Mouse (Mus musculus) megakaryocyte, embryonic 14.5 days (primary cell): ENCODE results near the gene Lgr6. TPM values are rescaled to one million over a fixed set of nuclear protein-coding genes. Genes with fewer than 3 reads are reported as not detected.

Experiments used
- H3K27me3 ChIP-seq: replicated peaks from 2 replicates; pipeline ENCODE3; 2012; ENCODE audit warnings: inconsistent platforms
- H3K36me3 ChIP-seq: replicated peaks from 2 replicates; pipeline ENCODE3; 2012; ENCODE audit warnings: low read length, inconsistent platforms, mixed read lengths
- H3K4me1 ChIP-seq: 2 replicates; pipeline ENCODE4 v1.6.1; 2012; ENCODE audit warnings: inconsistent platforms
- H3K4me3 ChIP-seq: replicated peaks from 2 replicates; pipeline ENCODE3; 2012; ENCODE audit warnings: moderate library complexity, mild to moderate bottlenecking, inconsistent platforms
- H3K9me3 ChIP-seq: 2 replicates; pipeline ENCODE4 v1.6.1; 2012; ENCODE audit warnings: inconsistent platforms
- FLI1 ChIP-seq: IDR thresholded peaks from 2 replicates; pipeline ENCODE4 v1.6.1; 2012; ENCODE audit warnings: low read length, inconsistent platforms, mixed read lengths
- GATA1 ChIP-seq: IDR thresholded peaks from 3 replicates; pipeline ENCODE4 v1.6.1; 2012; ENCODE audit warnings: mixed read lengths, low read length, inconsistent platforms, borderline replicate concordance
- polyA plus RNA-seq: library from polyadenylated mRNA; stranded (reverse); fragments of >175 nt; gene quantifications from 2 replicates; pipeline ENCODE4 v1.2.3, GENCODE M21; 2012; ENCODE audit warnings: low replicate concordance; ENCODE audit not compliant: insufficient read depth

Lgr6 gene
- polyA plus RNA-seq, 1 experiment = not detected

DNA sequence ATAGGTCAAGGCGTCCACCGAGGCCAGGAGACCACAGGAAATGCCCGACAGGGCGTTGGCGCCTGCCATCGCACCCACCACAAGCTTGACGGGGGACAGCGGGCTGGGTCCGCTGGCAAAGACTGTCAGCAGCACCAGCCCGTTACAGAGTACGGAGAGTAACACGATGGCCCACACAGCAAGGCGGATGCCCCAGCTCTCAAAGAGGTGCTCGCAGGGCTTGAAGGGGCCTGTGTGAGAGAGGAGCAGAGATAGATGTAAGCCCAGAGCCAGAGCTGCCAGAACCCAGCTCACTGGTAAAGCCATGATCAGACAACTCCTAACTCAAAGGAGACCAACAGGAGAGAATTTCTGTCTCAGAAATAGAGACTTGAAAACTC, 117.1 kb downstream of the Lgr6 start:
- H3K27me3 ChIP-seq = peaks cover 81% of the 10 kb centered on the region
- H3K4me3 ChIP-seq = peak overlapping the region; percentile 89

DNA sequence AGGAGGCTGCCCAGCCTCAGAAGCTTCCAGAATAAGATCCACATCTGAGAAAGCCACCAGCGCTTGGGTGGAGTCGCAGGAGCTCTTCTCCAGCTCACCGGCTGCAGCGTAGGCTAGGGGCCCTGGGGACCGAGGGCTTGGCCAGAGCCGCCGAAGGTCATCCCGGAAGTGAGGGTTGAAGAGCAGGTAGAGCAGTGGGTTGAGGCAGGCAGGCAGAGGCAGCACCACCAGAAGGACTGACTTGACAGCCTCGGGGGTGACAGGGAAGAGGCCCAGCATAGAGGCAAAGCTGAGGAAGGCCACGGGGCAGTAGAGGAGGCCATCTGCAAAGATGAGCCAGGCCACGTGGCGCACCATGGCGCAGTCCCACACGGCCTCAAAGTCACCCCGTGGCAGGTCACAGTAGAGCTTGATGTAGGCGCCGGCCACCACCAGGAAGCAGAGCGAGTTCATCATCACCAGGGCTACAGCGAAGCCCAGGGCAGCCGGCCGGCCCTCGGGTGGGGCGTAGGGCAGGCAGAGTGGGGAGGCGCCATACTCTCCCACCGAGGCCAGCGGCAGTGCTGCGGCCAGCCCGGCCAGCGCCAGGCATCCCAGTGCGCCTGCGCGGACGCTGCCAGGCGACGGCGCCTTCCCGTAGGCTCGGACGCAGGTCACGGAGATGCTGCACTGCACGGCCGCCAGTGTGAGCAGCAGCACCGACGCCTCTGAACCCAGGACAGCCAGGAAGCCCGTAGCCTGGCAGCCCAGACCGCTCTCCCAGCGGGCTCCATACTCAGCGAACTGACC, 117.7 kb downstream of the Lgr6 start:
- Histone ChIP-seq H3K9me3 (peaks cover 4% of the 10 kb centered on the region; the same call in 1 of the 2 replicates), H3K4me1 (peaks cover 17% of the 10 kb centered on the region), H3K36me3 (no peaks in the 10 kb centered on the region), H3K4me3 (peak overlapping the region; percentile 89), H3K27me3 (peaks cover 80% of the 10 kb centered on the region)
- TF ChIP-seq GATA1 (no peak), FLI1 (no peak)

More for the DNA sequence above, 117.1 kb downstream of the Lgr6 start:
- Histone ChIP-seq H3K4me1 (peaks cover 17% of the 10 kb centered on the region), H3K36me3 (no peaks in the 10 kb centered on the region), H3K9me3 (peaks cover 4% of the 10 kb centered on the region; the same call in 1 of the 2 replicates)
- no peak for TF ChIP-seq FLI1

DNA sequence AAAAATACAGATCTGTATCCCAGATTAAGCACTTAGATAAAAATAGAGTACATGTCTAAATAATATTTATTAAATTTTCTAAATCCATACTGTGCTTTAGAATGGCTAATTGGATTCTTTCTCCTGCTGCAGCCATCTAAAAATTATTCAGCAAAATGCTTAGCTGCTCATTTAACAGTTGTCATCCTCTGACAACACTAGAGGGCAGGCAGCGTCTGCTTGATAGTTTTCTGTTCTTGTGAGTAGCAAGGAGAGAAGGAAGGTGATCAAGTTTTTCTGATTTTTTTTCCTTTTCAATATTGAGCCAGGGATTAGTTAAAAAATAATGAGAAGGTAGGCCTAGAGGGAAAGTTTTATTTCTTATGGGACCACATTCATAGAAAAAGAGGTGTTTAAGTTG, 132.2 kb downstream of the Lgr6 start:
- Histone ChIP-seq H3K9me3 (no peaks in the 10 kb centered on the region), H3K4me1 (no peaks in the 10 kb centered on the region), H3K27me3 (peaks cover 8% of the 10 kb centered on the region), H3K36me3 (peaks cover 59% of the 10 kb centered on the region), H3K4me3 (no peak overlapping the region)
- no peak for TF ChIP-seq FLI1
- TF ChIP-seq GATA1 = no peak

DNA sequence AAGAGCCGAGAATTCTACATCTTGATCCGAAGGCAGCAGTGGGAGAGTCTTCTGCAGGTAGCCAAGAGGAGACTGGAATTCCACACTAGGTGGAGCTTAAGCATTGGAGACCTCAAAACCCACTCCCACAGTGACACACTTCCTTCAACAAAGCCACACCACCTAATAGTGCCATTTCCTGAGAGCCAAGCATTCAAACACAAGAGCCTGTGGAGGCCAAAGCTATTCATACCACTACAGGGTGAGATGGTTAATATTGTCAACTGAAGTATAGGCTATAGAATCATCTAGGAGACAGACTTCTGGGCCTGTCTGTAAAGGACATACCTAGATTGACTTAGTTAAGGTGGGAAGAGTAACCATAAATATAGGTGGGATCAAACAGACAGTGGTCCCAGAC, 139.6 kb downstream of the Lgr6 start:
- H3K4me1 ChIP-seq = peaks cover 24% of the 10 kb centered on the region
- peaks cover 37% of the 10 kb centered on the region for H3K36me3 ChIP-seq
- H3K27me3 ChIP-seq = no peaks in the 10 kb centered on the region
- no peak overlapping the region for H3K4me3 ChIP-seq
- TF ChIP-seq FLI1 (no peak), GATA1 (no peak)
- H3K9me3 ChIP-seq = no peaks in the 10 kb centered on the region

DNA sequence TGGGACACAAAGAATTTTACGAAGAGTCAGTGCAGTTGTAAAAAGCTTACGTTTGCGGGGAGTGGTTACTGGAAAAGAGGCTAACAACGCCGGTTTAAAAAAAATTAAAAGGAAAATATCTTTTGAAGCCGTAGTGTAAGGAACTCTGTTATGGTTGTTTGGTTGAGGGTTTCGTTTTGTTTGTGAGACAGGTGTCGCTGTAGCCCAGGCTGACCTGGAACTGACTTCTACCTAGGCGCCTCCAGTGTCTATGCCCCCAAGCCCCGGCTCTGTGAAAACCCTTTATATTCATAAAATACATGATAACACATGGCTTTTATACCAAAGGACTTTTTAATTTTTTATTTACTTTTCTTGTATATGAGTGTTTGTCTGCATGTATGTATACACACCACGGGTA, 142.3 kb downstream of the Lgr6 start:
- no peak for TF ChIP-seq GATA1
- no peak for TF ChIP-seq FLI1
- H3K27me3 ChIP-seq = no peaks in the 10 kb centered on the region
- peak overlapping the region; percentile 95 for H3K4me3 ChIP-seq
- no peaks in the 10 kb centered on the region for H3K9me3 ChIP-seq
- peaks cover 16% of the 10 kb centered on the region for H3K36me3 ChIP-seq
- peaks cover 27% of the 10 kb centered on the region for H3K4me1 ChIP-seq

DNA sequence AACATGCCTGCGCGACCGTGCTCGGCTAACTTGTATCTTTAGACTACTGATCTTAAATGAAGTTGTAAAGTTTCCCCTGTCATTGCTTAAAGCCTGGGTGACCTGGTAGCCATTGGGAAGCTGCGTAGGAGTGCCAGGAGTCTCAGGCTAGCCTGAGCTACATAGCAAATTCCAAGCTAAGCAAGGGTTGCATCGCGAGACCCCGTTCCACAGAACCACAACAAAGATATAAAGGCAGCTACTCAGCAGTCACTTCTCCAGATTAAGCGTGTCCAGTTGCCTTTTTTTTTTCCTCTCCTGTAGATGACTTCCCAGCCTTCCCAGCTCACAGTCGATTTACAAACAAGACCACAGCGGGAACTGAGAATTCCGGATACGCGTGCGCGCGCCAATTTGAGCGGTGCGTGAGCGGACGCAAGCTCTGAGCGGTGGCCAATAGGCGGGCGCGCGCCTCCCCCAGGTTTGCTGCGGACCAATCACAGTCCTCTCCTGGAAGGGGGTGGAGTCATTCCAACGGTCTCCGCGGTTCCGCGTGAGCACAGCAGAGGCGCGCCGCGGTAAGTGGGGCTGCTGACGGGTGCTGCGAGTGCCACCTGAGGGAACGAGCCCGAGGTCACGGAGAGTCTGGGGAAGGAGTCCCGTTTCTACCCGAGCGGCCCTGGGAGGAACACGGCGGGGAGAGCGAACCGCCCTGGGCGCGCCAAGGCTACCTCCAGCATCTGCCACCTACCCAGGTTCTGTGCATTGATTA, 142.8 kb downstream of the Lgr6 start, which contains the start of gene Ube2t:
Gene Ube2t (plus strand): TSS at position 513 of the 751 bp plus-strand sequence.
- Histone ChIP-seq H3K36me3 (peaks cover 11% of the 10 kb centered on the region), H3K4me1 (peaks cover 31% of the 10 kb centered on the region), H3K4me3 (peak within 1 kb of the TSS; percentile 95), H3K27me3 (no peaks in the 10 kb centered on the region), H3K9me3 (no peaks in the 10 kb centered on the region)
- no peak for TF ChIP-seq FLI1
- TF ChIP-seq GATA1 = no peak

DNA sequence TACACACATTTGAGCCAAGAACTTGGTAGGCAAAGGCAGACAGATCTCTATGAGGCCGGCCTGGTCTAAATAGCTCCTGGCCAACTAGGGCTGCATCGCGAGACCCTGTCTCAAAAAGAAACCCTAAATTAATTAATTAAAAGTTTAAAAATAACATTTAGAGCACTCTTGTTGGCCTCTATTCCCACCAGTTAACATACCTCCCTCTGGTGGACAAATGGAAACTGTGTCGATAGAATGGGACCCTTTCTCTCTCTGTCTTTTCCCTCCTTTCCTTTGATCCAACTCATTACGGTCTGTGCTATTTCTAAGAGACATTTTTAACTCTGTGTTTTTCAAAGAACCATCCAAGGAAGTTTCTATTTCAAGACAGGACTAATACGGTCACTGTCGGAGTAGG, 144.4 kb downstream of the Lgr6 start:
- no peak for TF ChIP-seq FLI1
- no peak for TF ChIP-seq GATA1
- H3K4me3 ChIP-seq = no peak overlapping the region
- H3K9me3 ChIP-seq = no peaks in the 10 kb centered on the region
- peaks cover 39% of the 10 kb centered on the region for H3K4me1 ChIP-seq
- H3K27me3 ChIP-seq = no peaks in the 10 kb centered on the region
- H3K36me3 ChIP-seq = peaks cover 4% of the 10 kb centered on the region

DNA sequence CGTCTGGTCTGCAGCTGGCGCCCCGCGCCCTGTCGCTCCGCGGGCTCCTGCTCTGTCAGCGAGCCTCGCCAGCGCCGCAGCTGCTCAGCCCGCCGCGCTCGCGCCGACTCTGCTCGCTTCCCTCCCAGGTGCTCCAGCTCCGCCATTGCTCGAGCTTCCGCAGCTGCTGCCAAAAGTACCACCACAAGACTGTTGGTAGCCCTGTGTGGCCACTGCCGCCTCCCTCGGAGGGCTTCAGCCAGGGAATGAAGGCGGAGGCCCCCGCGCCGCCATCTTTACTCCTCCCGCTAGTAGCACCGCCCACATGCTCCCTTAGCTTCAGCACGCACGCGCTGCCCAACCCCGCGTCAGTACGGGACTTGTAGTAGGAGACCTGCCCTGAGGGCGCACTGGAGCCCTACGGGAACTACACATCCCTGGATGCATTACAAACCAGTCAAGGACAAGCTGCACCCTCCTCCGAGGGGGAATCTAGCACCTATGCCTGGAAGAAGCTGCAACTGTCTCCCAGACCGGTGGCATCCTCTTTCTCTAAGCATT, 149.4 kb downstream of the Lgr6 start, which contains the start of gene Ppp1r12b:
Gene Ppp1r12b (minus strand): TSS at position 306 of the 540 bp plus-strand sequence.
- Histone ChIP-seq H3K9me3 (no peaks in the 10 kb centered on the region), H3K36me3 (peaks cover 25% of the 10 kb centered on the region), H3K27me3 (no peaks in the 10 kb centered on the region), H3K4me3 (peak within 1 kb of the TSS; percentile 94), H3K4me1 (peaks cover 42% of the 10 kb centered on the region)
- TF ChIP-seq FLI1 (no peak), GATA1 (no peak)

DNA sequence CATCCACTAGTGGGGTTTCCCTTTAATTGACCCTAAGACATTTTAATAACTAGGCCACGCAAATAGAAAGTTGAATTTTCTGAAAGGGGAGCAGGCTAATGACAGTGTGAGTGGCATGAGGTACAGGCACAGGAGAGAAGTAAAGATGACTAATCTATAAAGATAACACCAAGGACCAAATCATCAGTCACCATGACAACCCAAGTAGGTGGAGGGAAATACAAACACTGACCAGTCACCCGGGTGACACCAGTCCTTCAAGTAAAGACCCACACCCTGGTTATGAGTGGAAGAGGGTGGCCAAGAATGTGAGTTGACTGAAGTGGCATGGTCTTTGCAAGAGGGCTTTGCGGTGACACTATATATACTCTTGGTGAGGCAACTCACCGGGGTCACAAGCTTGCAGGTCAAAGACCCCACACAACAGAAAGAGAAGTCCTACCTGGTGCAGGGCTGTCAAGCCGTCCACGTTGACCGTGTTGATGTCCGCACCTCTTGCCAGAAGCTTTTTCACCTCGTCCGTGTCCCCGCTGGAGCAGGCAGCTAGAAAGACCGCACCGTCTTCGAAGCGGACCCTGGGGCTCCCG, 149.9 kb downstream of the Lgr6 start:
- Histone ChIP-seq H3K4me1 (peaks cover 44% of the 10 kb centered on the region), H3K36me3 (peaks cover 31% of the 10 kb centered on the region), H3K4me3 (peak overlapping the region; percentile 94), H3K9me3 (no peaks in the 10 kb centered on the region), H3K27me3 (no peaks in the 10 kb centered on the region)
- TF ChIP-seq GATA1 = no peak
- no peak for TF ChIP-seq FLI1
